Mouse (Mus musculus): ENCODE data around the gene Kynu. TPM values are rescaled to one million over a fixed set of nuclear protein-coding genes. Genes with fewer than 3 reads are reported as not detected.
A peak's percentile ranks its signal among the peaks of the same experiment; 100 is the strongest.

Gene Kynu
- 0.18 and 0.21 TPM in 2 replicates for polyA plus RNA-seq (2012; rRNA removed)

DNA sequence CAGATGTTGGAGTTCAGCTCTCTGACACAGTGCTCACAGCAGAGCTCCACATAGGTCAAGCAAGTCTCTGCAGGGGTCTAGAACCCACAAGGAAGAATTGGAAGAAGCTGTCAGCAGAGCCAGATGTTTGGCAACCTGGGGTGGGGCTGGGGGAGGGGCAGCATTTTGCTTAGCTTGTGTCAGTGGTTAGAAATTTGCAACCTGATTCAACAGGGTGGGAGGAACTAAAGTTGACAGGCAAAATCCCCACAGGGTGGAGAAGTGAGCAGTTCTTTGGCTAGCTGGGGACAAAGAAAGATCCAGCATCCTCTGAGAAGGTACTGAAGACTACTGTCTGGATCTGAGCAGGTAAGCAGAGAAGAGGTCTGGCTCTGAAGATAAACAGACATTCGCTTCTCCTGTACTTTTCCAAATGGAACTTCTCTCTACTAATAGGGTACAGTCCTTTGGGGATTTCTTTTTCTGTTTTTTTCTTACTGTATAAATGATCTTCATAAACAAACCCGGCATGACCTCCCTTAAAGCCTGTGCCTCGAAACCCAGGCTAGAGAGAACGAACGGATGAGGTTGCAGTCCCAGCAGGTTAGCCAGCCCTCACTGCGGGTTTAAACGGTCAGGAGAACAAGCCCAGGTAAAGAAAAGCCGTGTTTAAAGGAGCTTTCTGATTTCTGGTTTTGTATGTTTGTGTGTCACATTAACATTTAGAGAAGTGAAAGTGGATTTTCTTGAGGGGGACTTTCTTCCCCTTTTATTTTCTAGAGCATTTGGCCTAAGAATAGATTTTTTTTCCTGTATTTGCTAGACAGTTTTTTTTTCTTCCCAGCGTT, at the start of gene Kynu:
Gene Kynu (plus strand): TSS at position 268 of the 827 bp plus-strand sequence.
- DNase-seq (ENCODE audit: low read depth), result peak; percentile 7
- TF ChIP-seq POLR2A (IDR thresholded peaks at IDR 0.05; ENCODE audit: borderline replicate concordance, extremely low read depth, insufficient read depth, insufficient read length, poor library complexity, severe bottlenecking), result no peak
- TF ChIP-seq CTCF (IDR thresholded peaks at IDR 0.05; ENCODE audit: borderline replicate concordance, extremely low read depth, insufficient read depth, insufficient read length), result no peak

DNA sequence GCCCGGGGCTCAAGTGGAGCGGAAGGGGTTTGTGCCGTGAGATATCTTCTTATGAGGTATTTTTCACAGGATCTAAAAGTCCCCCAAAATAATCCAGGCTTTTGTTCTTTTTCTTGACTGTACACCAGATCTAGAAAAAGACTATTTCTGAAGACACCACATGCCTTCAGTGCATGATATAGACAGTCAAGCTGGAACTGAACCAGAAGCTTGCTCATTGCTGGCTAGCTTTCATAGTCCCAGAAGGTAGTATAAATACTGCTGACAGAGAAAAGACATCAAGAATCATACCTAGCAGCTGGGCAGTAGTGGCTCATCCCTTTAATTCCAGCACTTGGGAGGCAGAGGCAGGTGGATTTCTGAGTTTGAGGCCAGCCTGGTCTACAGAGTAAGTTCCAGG, 48.9 kb upstream of the Kynu start:
- DNase-seq (ENCODE audit: low read depth), result no peak
- TF ChIP-seq CTCF (IDR thresholded peaks at IDR 0.05; ENCODE audit: borderline replicate concordance, extremely low read depth, insufficient read depth, insufficient read length) (no peak), POLR2A (IDR thresholded peaks at IDR 0.05; ENCODE audit: borderline replicate concordance, extremely low read depth, insufficient read depth, insufficient read length, poor library complexity, severe bottlenecking) (no peak)

DNA sequence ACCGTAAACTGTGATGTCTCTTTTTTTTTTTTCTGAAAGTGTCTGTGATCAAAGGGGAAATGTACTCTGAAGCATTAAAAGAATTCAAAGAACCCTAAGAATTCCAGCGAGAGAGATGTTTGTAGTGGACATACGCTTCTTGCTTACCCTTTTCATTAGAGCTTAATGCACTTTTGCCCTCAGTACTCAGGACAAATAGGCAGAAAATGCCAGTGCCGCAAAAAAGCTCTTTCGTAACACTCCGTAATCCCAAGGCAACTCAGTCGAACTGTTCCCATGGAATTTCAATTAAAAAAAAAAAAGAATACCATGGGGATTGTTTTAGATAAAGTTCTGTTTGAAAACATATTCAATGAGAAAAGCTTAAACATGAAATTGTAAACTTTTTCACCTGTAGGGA, 41.3 kb upstream of the Kynu start:
- TF ChIP-seq POLR2A (IDR thresholded peaks at IDR 0.05; ENCODE audit: borderline replicate concordance, extremely low read depth, insufficient read depth, insufficient read length, poor library complexity, severe bottlenecking), result no peak
- no peak for TF ChIP-seq CTCF (IDR thresholded peaks at IDR 0.05; ENCODE audit: borderline replicate concordance, extremely low read depth, insufficient read depth, insufficient read length)
- peak; percentile 1 for DNase-seq (ENCODE audit: low read depth)

- TF ChIP-seq CTCF (IDR thresholded peaks at IDR 0.05; ENCODE audit: borderline replicate concordance, extremely low read depth, insufficient read depth, insufficient read length) (no peak), POLR2A (IDR thresholded peaks at IDR 0.05; ENCODE audit: borderline replicate concordance, extremely low read depth, insufficient read depth, insufficient read length, poor library complexity, severe bottlenecking) (no peak)
- DNase-seq (ENCODE audit: low read depth), result no peak
Observed at GRCm38 (mm10) chr2:43534417-43534816, 20.7 kb upstream of the Kynu start.

DNA sequence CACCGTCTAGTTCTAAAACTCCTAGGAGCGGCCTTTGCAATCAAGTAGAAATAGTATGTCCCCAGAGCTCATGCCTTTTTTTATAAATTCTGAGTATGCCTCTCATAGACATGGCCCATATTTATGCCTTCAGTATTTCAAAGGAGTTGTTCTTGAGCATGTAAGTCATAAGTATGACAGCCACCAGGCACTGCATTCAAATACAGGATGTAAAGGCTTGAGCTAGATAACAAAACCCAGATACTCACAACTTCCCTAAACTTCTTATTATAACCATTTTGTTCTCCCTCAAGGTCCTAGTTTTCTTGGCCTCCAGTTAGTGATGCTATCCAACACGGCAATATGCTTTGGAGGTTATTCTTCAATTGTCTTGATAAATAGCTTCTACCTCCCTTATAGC, 12.5 kb upstream of the Kynu start:
- no peak for DNase-seq (ENCODE audit: low read depth)
- TF ChIP-seq CTCF (IDR thresholded peaks at IDR 0.05; ENCODE audit: borderline replicate concordance, extremely low read depth, insufficient read depth, insufficient read length) (no peak), POLR2A (IDR thresholded peaks at IDR 0.05; ENCODE audit: borderline replicate concordance, extremely low read depth, insufficient read depth, insufficient read length, poor library complexity, severe bottlenecking) (no peak)

- TF ChIP-seq CTCF (IDR thresholded peaks at IDR 0.05; ENCODE audit: borderline replicate concordance, extremely low read depth, insufficient read depth, insufficient read length) (no peak), POLR2A (IDR thresholded peaks at IDR 0.05; ENCODE audit: borderline replicate concordance, extremely low read depth, insufficient read depth, insufficient read length, poor library complexity, severe bottlenecking) (no peak)
- DNase-seq (ENCODE audit: low read depth), result no peak
Observed at GRCm38 (mm10) chr2:43545665-43546064, 9.5 kb upstream of the Kynu start.

- no peak for TF ChIP-seq CTCF (IDR thresholded peaks at IDR 0.05; ENCODE audit: borderline replicate concordance, extremely low read depth, insufficient read depth, insufficient read length)
- no peak for DNase-seq (ENCODE audit: low read depth)
Observed at GRCm38 (mm10) chr2:43546448-43546847, 8.7 kb upstream of the Kynu start.

- TF ChIP-seq CTCF (IDR thresholded peaks at IDR 0.05; ENCODE audit: borderline replicate concordance, extremely low read depth, insufficient read depth, insufficient read length) (no peak), POLR2A (IDR thresholded peaks at IDR 0.05; ENCODE audit: borderline replicate concordance, extremely low read depth, insufficient read depth, insufficient read length, poor library complexity, severe bottlenecking) (no peak)
- DNase-seq (ENCODE audit: low read depth), result no peak
Observed at GRCm38 (mm10) chr2:43554216-43554615, 913 bp upstream of the Kynu start.

DNA sequence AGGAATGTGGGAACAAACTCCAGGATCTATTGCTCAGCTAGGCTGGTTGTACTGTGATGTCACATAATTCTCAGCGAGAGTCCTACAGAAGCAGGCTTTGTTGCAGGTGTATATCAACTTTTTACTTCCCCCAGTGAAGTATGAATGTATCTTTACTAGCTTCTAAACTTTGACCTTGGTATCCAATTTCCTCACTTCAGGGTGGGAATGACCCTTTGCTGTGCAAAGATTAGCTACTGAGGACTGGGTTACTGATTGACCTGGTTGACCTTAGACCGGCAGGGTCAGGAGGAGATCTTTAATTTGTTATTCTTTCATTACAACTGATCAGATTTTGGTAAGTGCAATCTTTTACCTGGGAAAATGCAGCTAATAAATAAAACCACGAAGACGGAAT, 758 bp downstream of the Kynu start:
- DNase-seq (ENCODE audit: low read depth), result no peak
- TF ChIP-seq POLR2A (IDR thresholded peaks at IDR 0.05; ENCODE audit: borderline replicate concordance, extremely low read depth, insufficient read depth, insufficient read length, poor library complexity, severe bottlenecking), result no peak
- no peak for TF ChIP-seq CTCF (IDR thresholded peaks at IDR 0.05; ENCODE audit: borderline replicate concordance, extremely low read depth, insufficient read depth, insufficient read length)

DNA sequence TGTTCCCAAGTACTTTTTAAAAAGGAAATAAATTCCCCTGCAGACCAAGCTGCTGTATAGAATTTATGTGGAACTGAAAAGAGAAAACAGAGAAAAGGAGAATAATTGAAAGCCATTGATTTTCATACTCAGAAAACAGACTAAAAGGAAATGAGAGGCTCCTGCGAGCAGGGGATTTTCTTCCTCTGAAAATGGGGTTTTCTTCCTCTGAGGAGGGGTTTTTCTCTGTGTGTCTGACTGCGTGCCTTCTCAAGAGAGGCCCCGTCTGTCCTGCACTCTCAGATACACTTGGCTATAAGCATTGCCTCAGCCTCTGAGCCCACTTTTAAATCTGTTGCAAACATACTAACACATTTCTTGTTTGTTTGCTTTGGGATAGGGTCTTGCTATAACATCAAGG, 1.9 kb downstream of the Kynu start:
- no peak for TF ChIP-seq CTCF (IDR thresholded peaks at IDR 0.05; ENCODE audit: borderline replicate concordance, extremely low read depth, insufficient read depth, insufficient read length)
- no peak for TF ChIP-seq POLR2A (IDR thresholded peaks at IDR 0.05; ENCODE audit: borderline replicate concordance, extremely low read depth, insufficient read depth, insufficient read length, poor library complexity, severe bottlenecking)

GRCm38 (mm10) chr2:43561209-43561608, 6.1 kb downstream of the Kynu start:
- no peak for DNase-seq (ENCODE audit: low read depth)
- no peak for TF ChIP-seq CTCF (IDR thresholded peaks at IDR 0.05; ENCODE audit: borderline replicate concordance, extremely low read depth, insufficient read depth, insufficient read length)
- TF ChIP-seq POLR2A (IDR thresholded peaks at IDR 0.05; ENCODE audit: borderline replicate concordance, extremely low read depth, insufficient read depth, insufficient read length, poor library complexity, severe bottlenecking), result no peak

More for the DNA sequence above, 1.9 kb downstream of the Kynu start:
- DNase-seq (ENCODE audit: low read depth), result no peak

- DNase-seq (ENCODE audit: low read depth), result no peak
- TF ChIP-seq CTCF (IDR thresholded peaks at IDR 0.05; ENCODE audit: borderline replicate concordance, extremely low read depth, insufficient read depth, insufficient read length) (no peak), POLR2A (IDR thresholded peaks at IDR 0.05; ENCODE audit: borderline replicate concordance, extremely low read depth, insufficient read depth, insufficient read length, poor library complexity, severe bottlenecking) (no peak)
Observed at GRCm38 (mm10) chr2:43562779-43563178, 7.7 kb downstream of the Kynu start.

Data from brain, embryonic 14.5 days (tissue).